Mouse (Mus musculus): ENCODE measurements around the gene Etv3. TPM values are rescaled to one million over a fixed set of nuclear protein-coding genes. Genes with fewer than 3 reads are reported as not detected.

The Etv3 gene
- polyA plus RNA-seq, 1 experiment from 2014 or later: 9.6 TPM

DNA sequence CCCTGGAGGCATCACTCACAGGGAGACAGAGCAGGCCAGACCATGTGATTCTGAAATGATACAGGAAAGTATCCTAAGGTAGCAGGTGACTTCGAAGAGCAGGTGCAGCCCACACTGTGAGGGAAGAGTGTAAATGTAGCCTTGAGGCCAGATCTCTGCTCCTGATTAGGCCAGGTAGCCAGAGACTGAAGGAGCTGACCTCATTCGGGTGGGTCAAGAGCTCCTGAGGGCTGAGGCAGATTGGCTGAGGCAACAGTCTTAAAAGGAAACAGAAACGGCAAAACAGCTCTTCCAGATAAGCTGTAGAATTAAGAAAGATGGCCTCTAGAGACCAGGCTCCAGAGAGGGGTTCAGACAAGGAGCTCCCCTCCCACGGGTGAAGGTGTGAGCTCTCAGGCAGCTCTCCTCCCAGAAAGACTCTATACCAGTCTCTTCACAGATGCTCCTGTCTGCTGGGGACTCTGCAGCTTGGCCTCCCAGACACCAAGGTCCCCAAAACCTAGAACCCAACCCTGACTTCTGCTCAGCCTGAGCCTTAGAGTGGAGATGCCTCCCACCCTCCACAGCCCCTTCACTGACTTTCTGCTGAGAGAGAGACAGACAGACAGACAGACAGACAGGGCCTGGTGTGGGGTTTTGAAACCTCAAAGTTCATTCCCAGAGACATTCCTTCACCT lies 20.3 kb upstream of the Etv3 start:
- peaks cover 13% of the 10 kb centered on the region for H3K27me3 ChIP-seq (ENCODE audit: insufficient read depth, poor library complexity, severe bottlenecking)
- H3K36me3 ChIP-seq: no peaks in the 10 kb centered on the region
- DNase-seq (ENCODE audit: low spot score): no peak
- H3K9me3 ChIP-seq: no peaks in the 10 kb centered on the region
- H3K4me1 ChIP-seq (replicated peaks): peaks cover 19% of the 10 kb centered on the region
- 62% methylated on average over 4 of the region's 4 CpGs for WGBS
- no peak overlapping the region for H3K27ac ChIP-seq
- H3K4me3 ChIP-seq: no peak overlapping the region

DNA sequence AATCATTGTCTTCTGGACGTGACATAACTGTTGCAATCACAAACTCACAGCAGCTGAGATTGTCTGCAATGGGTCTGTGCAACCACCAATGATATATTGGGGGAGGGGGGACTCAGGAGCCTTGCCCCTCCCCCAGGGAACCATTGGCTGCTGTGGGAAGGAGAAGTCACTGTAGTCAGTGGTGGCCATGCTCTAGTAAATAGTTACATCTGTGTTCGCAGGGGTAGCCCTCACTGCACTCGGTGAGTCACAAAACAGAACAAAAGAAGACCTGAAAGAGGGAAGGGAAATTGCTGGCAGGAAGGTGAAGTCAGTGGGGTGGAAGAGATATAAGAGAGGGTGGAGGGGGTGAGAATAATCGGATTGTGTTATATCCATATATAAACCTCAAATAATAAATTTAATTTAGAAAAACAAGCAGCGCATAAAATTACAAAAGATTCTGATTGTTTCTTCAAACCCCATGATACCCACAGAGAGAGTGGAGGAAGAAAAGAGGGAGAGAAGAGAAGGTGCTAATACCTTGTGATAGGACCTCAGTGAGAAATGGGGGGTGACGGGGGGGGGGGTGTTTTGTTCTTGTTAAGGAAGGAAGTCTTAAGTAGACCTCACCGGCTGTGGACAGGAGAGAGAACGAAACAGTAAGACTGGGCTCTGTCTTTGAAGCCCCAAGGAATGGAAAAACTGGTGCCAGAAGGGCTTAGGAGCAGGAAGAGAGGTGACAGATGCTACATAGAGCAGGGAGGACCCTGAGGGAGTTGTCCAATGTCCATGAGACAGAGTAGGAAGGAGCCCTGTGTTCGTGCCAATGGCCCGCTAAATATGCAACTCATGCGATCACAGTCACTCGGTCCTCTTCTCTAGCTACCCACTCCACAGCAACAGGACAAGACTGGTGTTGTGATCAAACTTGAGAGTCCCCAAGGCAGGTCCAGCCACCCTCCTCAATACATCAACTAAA lies 18.5 kb upstream of the Etv3 start:
- H3K9me3 ChIP-seq: no peaks in the 10 kb centered on the region
- no peaks in the 10 kb centered on the region for H3K36me3 ChIP-seq
- no peak overlapping the region for H3K27ac ChIP-seq
- H3K4me1 ChIP-seq (replicated peaks): peaks cover 13% of the 10 kb centered on the region
- H3K4me3 ChIP-seq: no peak overlapping the region
- H3K27me3 ChIP-seq (ENCODE audit: insufficient read depth, poor library complexity, severe bottlenecking): peaks cover 13% of the 10 kb centered on the region
- WGBS: 78% methylated on average over 12 of the region's 12 CpGs
- no peak for DNase-seq (ENCODE audit: low spot score)

DNA sequence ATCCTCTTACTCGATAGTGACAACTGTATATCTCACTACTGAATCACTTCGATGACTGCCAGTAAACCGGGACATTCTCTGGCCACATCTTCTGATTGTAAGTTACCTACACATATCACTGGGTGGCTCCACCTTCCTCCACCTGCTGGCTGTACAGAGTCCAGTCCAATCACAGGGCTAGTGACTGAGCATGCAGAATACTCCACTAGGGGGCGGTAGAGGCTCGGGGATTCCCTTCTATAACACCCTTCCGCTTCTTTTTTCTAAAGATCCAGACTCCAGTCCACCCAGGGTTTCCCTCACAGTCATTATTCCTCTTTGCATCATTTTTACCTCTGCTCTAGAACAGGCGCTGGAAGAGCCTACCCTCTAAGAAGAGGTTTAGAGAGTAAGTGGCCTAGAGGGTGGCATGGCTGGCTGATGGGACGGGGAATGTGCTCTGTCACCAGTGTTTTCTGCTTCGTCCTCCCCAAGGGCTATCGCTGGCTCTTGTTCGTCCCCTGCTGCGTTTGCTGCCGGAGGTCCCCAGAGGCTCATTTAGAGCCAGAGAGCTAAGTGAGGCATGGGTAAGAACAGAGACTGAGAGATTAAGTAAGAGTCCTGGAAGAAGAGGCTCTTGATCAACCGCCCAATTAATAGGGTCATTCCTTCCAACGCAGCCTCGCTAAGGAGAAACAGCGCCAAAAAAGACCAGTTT lies 16.9 kb upstream of the Etv3 start:
- DNase-seq (ENCODE audit: low spot score): peak; percentile 83
- peak overlapping the region; percentile 34 for H3K4me3 ChIP-seq
- WGBS: 30% methylated on average over 17 of the region's 17 CpGs
- 0 out of 2 replicates have a peak overlapping the region, but pooled peaks have one; percentile 47 for H3K27ac ChIP-seq
- peaks cover 23% of the 10 kb centered on the region for H3K4me1 ChIP-seq (replicated peaks)
- peaks cover 10% of the 10 kb centered on the region for H3K27me3 ChIP-seq (ENCODE audit: insufficient read depth, poor library complexity, severe bottlenecking)
- no peaks in the 10 kb centered on the region for H3K9me3 ChIP-seq
- no peaks in the 10 kb centered on the region for H3K36me3 ChIP-seq

DNA sequence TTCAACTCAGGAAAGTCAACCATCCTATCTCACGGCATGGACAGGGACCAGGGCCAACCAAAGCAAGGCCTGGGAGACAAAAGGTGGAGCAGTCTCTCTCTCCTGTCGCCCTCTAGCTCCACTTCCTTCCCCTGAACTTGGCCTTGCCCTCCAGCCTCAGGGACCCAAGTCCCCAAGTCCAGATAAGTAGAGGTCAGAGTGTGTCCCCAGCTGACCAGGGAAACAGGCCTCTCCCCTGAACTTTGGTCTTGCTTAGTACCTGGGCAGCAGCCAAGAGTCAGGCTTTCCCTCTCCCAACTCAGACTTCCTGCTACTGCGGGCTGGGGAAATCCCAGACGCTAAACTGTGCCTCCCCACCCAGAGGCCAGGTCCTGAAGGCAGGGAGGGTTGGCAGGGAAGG lies 16.1 kb upstream of the Etv3 start:
- DNase-seq (ENCODE audit: low spot score): no peak
- WGBS: 55% methylated on average over 4 of the region's 4 CpGs
- H3K27ac ChIP-seq: no peak overlapping the region
- H3K4me1 ChIP-seq (replicated peaks): peaks cover 23% of the 10 kb centered on the region
- H3K36me3 ChIP-seq: no peaks in the 10 kb centered on the region
- no peaks in the 10 kb centered on the region for H3K9me3 ChIP-seq
- no peak overlapping the region for H3K4me3 ChIP-seq
- H3K27me3 ChIP-seq (ENCODE audit: insufficient read depth, poor library complexity, severe bottlenecking): peaks cover 10% of the 10 kb centered on the region

DNA sequence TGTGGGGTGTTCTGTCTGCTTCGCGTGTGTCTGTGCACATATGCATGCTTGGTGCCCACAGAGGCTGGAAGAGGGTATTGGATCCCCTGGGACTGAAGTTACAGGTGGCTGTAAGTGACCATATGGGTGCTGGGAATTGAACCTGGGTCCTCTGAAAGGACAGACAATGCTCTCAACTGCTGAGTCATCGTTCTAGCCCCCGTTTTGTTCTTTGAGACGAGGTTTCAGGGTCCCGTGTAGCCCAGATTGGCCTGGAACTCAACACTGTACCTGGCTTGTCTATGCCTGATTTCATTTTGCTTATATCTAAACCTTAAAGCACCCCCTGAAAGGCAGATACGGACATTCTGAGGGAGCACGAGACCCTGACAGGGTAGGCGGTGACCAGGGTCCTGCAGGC lies 14.4 kb upstream of the Etv3 start:
- Histone ChIP-seq H3K36me3 (no peaks in the 10 kb centered on the region), H3K4me1 (replicated peaks) (peaks cover 27% of the 10 kb centered on the region), H3K9me3 (no peaks in the 10 kb centered on the region), H3K4me3 (no peak overlapping the region), H3K27ac (no peak overlapping the region), H3K27me3 (ENCODE audit: insufficient read depth, poor library complexity, severe bottlenecking) (peaks cover 10% of the 10 kb centered on the region)
- 89% methylated on average over 9 of the region's 9 CpGs for WGBS
- no peak for DNase-seq (ENCODE audit: low spot score)

DNA sequence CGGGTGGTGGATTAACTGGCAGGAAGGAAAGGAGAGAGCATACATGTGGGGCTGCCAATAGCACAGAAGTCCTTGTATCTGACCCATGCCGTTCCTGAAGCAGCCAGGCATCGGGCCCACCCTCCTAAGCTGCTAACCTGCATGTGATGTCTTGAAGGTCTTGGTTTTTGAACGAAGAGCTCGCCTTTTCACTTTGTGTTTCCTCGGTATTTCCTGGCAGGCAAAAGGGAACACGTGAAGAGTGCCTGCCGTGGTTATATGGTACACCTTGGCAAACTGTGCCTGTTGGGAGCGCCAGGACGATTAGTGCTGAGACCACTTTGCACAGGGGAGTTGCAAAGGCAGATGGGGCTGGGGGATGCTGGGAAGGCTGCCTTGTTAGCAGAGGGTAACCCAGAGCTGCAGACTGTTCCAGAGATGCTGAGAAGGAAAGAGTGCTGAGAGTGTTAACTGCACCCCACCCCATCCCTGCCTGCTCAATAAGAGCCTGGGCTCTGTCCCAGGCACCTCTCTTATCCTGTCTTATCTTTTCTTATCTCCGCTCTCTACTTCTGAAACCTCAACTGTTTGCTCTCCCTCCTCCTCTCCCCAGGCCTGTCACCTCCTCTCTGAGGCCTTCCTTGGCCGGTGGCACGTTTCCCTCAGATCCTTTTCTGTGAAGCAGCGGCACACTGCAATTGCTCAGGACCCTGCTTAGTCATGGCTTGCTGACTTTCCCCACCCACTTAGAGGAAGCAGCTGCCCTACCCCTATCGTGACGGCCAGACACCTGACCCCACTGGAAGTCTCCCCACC lies 13.0 kb upstream of the Etv3 start:
- no peak overlapping the region for H3K27ac ChIP-seq
- no peak overlapping the region for H3K4me3 ChIP-seq
- H3K9me3 ChIP-seq: no peaks in the 10 kb centered on the region
- no peaks in the 10 kb centered on the region for H3K36me3 ChIP-seq
- DNase-seq (ENCODE audit: low spot score): no peak
- 55% methylated on average over 16 of the region's 16 CpGs for WGBS
- H3K4me1 ChIP-seq (replicated peaks): peaks cover 27% of the 10 kb centered on the region
- H3K27me3 ChIP-seq (ENCODE audit: insufficient read depth, poor library complexity, severe bottlenecking): peaks cover 10% of the 10 kb centered on the region

DNA sequence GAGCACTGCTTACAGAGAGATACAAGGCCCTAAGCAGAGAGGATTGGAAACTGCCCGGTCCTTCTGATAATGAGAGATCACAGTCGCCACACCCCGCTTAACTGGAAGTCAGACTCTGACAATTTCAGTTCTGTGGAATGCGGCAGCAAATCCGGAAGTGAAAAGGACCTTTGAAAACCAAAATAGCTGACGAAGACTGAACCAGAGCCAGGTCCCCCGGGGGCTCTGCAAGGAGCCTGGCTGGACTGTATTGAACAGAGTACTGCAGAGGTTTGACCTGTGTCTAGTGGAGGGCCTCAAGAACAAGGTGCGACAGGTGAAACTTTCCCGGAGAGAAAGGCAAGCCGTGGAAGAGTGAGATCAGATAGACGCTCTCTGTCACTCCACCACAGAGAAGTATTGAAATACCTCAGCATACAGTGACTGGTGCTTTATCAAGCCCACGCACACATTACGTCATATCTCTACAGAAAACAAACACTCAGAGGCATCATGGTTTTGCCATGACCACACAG lies 9.6 kb upstream of the Etv3 start:
- 65% methylated on average over 13 of the region's 13 CpGs for WGBS
- H3K9me3 ChIP-seq: no peaks in the 10 kb centered on the region

DNA sequence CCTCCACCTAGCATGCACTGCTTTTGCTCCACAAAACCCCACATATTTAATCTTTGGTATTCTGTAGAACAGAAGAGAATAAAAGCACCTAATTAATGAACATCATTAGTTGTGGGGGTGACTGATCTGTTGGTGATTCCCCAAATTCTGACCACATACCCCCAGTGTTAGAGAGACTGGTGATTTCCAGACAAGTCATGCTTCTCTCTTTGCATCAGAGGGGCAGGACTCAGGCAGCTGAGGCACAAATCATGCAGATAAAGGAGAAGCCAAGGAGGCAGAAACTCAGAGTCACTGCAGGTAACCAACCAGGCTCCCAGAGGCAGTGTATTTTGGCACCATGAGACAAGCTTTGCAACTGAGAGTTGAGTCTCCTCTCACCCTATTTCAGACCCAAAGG lies 6.8 kb upstream of the Etv3 start:
- no peak for DNase-seq (ENCODE audit: low spot score)
- Histone ChIP-seq H3K27me3 (ENCODE audit: insufficient read depth, poor library complexity, severe bottlenecking) (no peaks in the 10 kb centered on the region; the same call in 1 of the 2 replicates), H3K36me3 (no peaks in the 10 kb centered on the region), H3K4me1 (replicated peaks) (peaks cover 4% of the 10 kb centered on the region; the same call in 1 of the 2 replicates), H3K27ac (no peak overlapping the region), H3K4me3 (no peak overlapping the region), H3K9me3 (no peaks in the 10 kb centered on the region)

More for the DNA sequence above, 9.6 kb upstream of the Etv3 start:
- Histone ChIP-seq H3K4me3 (no peak overlapping the region), H3K27ac (no peak overlapping the region), H3K27me3 (ENCODE audit: insufficient read depth, poor library complexity, severe bottlenecking) (no peaks in the 10 kb centered on the region), H3K4me1 (replicated peaks) (peaks cover 14% of the 10 kb centered on the region), H3K36me3 (no peaks in the 10 kb centered on the region)
- DNase-seq (ENCODE audit: low spot score): no peak

DNA sequence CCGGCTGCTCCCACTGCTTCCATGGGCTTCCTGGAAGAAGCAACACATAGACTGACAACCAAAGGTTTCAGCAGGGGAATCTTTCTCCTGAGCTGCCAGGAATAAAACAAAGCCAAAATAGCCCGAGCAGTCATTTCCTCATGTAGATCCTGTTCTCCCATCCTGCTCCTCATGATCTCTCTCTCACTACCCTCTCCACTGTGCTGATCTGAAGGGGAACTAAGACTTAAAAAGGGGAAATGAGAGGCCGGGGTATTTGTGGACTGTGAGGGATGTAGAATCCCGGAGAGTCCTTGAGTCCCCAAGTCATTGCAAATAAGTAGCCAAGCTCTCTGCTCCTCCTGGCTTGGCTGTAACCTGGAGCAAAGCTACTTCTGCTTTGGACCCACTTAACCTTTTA lies 4.1 kb upstream of the Etv3 start:
- no peak overlapping the region for H3K4me3 ChIP-seq
- WGBS: 78% methylated on average over 4 of the region's 4 CpGs

DNA sequence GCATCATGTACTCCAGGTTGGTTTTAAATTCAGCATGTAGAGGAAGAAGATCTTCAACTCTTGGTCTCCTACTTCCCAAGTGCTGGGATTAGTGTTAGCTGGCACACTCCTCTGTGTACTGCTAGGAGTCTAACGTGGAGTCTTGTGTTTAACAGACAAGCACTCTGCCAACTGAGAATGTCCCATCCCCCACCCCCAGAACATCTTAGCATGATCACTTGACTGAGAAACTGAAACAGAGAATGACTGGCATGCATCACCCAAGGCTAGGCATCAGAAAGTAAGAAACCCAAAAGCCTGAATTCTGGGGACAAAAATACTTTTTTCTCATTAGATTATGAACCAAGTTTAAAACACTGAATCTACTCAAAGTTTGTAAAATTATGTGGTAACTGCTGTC lies 3.4 kb upstream of the Etv3 start:
- DNase-seq (ENCODE audit: low spot score): no peak
- no peaks in the 10 kb centered on the region; the same call in 1 of the 2 replicates for H3K27me3 ChIP-seq (ENCODE audit: insufficient read depth, poor library complexity, severe bottlenecking)
- H3K4me1 ChIP-seq (replicated peaks): peaks cover 19% of the 10 kb centered on the region
- no peak overlapping the region for H3K4me3 ChIP-seq
- no peak overlapping the region for H3K27ac ChIP-seq
- no peaks in the 10 kb centered on the region for H3K36me3 ChIP-seq
- 76% methylated on average over 1 of the region's 1 CpGs for WGBS
- no peaks in the 10 kb centered on the region for H3K9me3 ChIP-seq

More for the DNA sequence above, 4.1 kb upstream of the Etv3 start:
- no peak for DNase-seq (ENCODE audit: low spot score)
- no peaks in the 10 kb centered on the region; the same call in 1 of the 2 replicates for H3K27me3 ChIP-seq (ENCODE audit: insufficient read depth, poor library complexity, severe bottlenecking)
- no peaks in the 10 kb centered on the region for H3K36me3 ChIP-seq
- H3K9me3 ChIP-seq: no peaks in the 10 kb centered on the region
- peaks cover 12% of the 10 kb centered on the region for H3K4me1 ChIP-seq (replicated peaks)
- H3K27ac ChIP-seq: no peak overlapping the region

DNA sequence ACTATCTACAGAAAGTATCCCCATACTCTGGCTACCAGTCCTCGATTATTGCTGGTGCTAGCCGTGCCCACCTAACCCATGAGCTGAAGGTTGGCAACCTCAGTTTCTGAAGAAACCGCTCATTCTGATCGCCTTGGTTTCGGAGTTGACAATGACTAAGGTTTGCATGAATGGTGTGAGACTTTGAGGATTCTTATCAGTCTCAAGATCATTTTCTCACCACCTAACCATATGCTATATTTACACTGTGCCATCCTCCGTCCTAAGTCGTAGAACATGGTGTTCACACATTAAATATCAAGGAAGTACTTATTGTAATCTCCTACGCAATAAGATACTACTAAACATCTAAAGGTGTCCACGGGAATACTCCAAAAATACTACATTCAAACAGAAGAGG lies 1.5 kb upstream of the Etv3 start:
- H3K36me3 ChIP-seq: peaks cover 17% of the 10 kb centered on the region
- peaks cover 21% of the 10 kb centered on the region for H3K4me1 ChIP-seq (replicated peaks)
- WGBS: 94% methylated on average over 9 of the region's 9 CpGs
- H3K9me3 ChIP-seq: no peaks in the 10 kb centered on the region
- no peak for DNase-seq (ENCODE audit: low spot score)
- no peaks in the 10 kb centered on the region; the same call in 1 of the 2 replicates for H3K27me3 ChIP-seq (ENCODE audit: insufficient read depth, poor library complexity, severe bottlenecking)
- H3K27ac ChIP-seq: no peak overlapping the region
- H3K4me3 ChIP-seq: no peak overlapping the region

Data from hindbrain, embryonic 10.5 days (tissue).